Mouse (Mus musculus) C2C12 (cell line): ENCODE measurements at regions not wholly inside any gene's neighbourhood (a gene's known extent, or its start where the extent isn't known, plus 50 kb on each side); places are given as distances from the start of the nearest gene placed in this dataset.

Source experiments
- CTCF ChIP-seq: IDR thresholded peaks from one replicate; pipeline ENCODE4 v1.5.1; 2011; ENCODE audit not compliant: control insufficient read depth, insufficient read depth, insufficient read length
- MYOD1 ChIP-seq: IDR thresholded peaks from one replicate; pipeline ENCODE4 v1.6.1; 2011; ENCODE audit warnings: low read depth; ENCODE audit not compliant: control insufficient read depth, insufficient read length

DNA sequence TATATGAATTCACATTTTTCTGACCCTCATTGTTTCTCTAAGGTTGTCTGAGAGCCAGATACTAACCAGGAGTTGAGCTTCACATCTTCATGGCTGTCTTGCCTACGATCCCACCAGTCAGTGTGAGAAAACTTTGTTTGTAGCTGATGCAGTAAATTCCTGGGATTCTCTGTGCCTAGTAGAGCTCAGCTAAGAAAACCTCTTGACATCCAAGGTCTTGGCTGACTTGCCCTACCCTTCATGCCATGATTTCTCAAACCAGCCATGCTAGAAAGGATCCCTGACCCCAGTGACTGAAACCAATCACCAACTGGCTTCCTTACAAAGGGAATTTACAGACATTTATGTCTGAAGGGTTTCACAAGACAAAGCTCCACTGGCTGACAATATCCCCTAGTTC is 364.5 kb downstream of the Zfp619 start:
- TF ChIP-seq MYOD1 (no peak), CTCF (no peak)
